Mouse (Mus musculus): ENCODE measurements around the gene Synrg. TPM values are rescaled to one million over a fixed set of nuclear protein-coding genes. Genes with fewer than 3 reads are reported as not detected.

Gene Synrg
- total RNA-seq (2021): 10 to 100 TPM; 32.1 to 41.5 TPM
- long read RNA-seq, experiment 1, transcript Synrg-207 (23 exons, 3,990 nt): major isoform, 8 of 39 reads
- long read RNA-seq, experiment 1, partial matches to known transcripts: 0 of 39 reads
- long read RNA-seq, experiment 1, other reads (novel, unspliced or antisense): 31 of 39 reads
- long read RNA-seq, experiment 2, transcript Synrg-207 (23 exons, 3,990 nt): major isoform, 5 of 29 reads
- long read RNA-seq, experiment 2, partial matches to known transcripts: 4 of 29 reads
- long read RNA-seq, experiment 2, other reads (novel, unspliced or antisense): 20 of 29 reads

DNA sequence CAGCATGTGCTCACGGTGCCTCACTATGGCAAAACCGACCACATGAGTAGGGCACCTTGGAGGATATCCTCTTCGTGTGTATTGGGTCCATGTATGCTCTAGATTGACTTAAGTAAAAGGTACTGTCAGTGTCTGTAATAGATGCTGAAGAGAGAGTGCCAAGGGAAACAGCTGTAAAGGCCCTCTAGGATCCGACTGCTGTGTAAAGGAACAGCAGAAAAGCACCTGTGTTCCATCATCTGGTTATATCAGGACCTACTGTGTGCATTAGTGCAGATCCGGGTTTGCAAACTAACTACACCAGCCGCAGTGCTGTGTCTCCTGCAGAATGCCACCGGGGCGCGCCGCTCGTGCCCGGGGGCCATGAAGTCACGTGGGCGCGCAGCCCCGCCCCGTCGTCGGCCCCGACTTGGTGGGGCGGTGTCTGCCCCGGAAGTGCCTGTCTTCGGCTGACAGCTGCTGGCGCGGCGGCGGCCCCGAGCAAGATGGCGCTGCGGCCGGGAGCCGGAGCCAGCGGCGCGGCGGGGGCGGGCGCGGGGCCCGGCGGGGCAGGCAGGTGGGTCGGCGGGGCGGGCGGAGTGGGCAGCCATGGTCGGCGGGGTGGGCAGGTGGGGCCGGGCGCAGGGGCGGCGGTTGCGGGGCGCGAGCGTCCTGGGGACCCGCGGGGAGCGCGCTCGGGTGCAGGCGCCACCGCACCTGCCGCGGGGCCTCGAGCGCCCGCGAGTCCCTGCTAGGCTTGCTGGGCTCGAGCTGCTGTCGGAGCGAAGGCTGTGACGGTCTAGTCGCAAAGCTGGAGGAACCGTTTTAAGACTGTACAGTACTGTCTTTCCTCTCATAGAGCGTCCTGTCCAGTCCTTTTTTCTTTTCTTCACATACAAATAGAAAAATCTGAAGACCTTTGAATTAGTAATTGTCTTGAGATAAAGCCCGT, at the start of gene Synrg:
Synrg (plus strand) TSS at position 438 of the 931 bp plus-strand sequence.
- peak; percentile 92 for DNase-seq

DNA sequence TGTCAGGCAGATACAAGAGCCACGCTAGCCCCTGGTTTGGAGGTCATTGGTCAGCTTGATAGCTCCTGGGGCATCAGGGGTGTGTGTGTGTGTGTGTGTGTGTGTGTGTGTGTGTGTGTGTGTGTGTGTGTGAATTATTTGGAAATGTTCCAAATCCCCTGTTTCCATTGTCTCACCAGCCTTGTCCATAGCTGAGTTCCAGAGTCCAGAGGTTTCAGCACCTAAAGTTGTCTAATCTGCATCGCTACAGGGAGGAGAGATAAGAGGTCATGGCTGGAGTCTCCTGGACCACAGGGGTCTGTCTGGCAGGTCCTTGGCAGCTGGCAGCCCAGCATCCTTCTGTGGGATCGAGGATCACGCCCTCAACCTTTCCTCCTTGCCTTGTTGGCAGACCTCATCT, 49.7 kb upstream of the Synrg start:
- no peak for DNase-seq

DNA sequence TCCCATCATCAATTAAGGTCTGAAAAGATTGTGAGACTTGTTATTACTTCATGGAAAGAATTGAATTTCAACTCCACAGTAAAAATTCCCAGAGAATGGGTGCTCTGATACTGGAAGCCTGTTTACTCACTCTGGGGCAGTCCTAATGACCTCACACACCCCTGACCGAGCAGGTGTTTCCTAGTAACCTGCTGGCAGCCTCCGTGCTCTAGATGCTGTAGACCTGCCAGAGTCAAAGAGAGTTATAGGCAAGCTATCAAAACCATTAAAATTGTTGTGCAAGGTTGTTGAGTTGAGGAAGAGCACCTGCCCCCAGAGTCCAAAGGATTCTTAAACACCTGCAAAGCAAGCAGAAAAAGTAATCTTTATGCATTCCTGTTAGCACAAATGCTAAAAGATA, 41.6 kb upstream of the Synrg start:
- DNase-seq: no peak

DNA sequence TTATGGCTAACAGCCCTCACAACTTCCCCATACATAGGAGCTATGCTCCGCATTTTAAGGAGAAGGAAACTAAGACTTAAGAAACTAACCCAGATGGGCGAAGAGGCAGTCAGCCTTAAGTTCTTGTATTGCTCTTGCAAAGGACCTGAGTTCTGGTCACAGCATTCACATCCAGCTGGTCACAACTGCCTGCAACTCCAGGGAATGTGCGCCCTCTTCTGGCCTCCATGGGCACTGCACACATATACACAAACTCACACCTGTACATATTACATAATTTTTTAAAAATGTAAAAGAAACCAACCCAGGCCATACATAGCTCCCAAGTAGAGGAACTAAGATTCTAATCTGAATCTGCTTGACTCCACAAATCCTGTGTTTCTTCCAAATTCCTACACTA, 37.1 kb upstream of the Synrg start:
- no peak for DNase-seq

DNA sequence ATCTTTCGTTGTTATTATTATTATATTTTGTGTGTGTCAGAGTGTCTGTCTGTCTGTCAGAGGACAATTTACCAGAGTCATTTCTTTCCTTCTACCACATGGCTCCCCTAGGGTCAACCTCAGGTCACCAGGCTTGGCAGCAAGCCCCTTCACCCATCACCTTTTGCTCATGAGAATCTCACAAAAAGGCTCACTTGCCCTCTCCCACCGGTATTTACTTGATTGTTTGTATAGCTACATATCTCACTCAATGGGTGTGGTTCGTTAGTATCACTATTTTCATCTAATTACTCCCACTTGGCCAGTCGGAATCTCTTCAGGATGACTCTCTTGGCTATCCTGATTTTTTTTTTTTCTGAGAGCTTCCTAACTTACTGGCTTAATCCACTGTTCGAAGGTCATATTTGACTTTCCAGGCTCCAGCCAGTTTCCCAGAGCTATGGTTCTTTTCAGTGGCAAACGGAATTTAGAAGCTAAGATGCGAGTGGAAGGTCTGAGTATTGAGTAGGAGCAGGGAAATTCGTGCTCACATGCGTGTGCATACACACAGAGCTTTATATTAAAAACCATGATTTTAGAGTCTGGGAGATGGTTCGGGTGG, 31.6 kb upstream of the Synrg start:
- no peak for DNase-seq

DNA sequence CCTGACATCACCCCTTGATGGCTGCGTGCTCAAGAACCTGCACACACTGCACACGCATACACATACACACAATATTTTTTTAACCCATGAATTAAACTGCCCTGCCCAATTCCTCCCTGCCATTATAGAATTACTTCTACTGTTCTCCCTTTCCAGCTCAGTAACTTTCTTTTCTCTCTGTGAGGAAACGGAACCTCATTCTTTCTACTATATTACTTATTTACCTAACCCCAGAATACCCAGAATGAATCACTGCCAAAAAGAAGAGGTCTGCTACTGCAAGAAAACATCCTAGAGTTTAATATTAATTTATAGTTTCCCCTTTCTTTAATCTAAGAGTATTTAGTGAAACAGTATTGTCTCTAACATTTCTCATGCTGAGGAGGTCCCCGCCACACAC, 30.9 kb upstream of the Synrg start:
- DNase-seq: no peak

DNA sequence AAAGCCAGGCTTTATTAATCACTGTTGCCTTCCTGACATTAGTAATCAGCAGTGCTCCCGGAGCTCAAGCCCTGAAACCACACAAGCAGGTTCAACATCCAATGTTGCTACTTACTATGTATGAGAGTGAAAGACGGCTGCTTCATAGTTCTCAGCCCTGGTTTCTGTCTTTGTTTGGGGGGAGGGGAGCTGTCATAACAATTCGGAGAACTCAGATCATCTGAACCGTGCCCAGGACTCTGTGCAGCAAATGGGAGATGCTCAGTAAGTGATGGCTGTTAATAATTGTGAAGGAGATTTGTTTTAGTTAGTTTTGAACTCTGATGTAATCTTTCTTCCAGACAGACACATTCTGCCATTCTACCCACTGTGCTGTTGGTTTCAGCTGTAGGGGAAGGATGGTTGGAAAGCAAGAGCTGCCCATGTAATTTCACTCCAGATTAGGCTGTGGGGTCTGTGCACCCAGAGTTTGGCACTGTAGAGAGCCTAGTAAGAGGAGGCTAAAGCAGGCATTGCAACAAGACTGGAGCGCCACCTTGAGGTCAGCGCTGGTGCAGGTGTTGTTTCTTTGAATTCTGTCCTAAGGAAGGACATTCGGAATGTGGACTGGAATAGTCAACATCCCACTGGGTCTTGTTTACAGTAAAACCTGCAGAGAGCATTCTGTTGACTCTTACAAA, 28.1 kb upstream of the Synrg start:
- DNase-seq: peak; percentile 78

DNA sequence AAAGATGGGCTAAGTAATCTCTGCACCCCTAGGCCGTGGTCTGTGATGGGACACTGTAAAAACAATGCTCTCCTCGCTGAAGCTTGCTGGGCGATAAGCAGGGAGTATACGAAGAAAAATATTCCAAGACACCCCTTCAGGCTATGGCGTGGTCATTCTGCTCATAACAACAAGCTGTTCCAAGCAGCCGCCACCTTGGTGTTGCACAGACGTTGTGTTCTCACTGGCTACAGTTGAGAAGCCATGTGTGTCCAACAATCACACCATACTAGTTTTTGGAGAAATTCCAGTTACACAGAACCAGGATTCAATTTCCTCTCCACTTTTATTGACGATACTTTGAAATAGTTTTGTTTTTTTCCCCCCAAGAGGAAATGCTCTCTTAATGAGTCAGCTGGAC, 25.7 kb upstream of the Synrg start:
- DNase-seq: no peak

DNA sequence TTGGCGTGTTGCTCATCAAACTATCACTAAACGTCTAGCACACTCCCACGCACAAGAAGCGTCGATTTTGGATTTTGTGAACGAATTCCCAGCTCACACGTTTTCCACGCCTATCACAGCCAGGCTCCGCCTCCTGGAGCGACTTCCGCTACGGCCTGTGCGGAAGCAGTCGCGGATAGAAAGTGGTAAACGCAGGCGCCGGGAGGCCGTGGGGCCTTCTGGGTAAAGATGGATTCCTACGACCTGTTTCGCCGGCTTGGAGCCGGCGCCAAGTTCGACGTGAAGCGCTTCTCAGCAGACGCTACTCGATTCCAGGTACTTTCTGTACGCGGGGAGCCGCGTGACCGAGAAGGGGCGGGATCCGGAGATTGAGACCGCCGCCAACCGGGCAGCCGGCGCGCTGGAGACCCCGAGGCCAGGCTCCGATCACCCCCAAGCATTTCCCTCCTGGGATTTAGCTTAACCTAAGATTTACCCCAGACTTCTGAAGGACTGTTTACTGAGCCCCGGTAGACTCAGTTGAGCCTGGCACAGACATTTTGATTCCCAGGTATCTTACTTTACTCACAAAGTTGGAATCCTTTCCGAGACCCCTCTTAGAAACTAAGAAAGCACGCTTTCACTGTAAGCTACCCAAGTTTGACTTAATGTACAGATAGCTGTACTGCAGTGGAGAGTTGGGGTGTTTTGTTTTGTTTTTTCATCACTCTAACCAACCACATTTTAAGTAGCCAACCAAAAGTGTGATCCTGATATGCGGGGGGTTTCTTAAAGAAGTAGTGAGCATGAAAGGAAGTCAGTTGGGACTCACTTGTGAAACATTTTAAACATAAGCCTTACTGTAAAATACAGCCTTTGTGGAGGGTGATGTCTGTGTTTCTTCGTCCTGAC, 22.0 kb upstream of the Synrg start, which contains the start of gene Ddx52:
Ddx52 (plus strand) TSS at position 113 of the 891 bp plus-strand sequence.
- peak; percentile 85 for DNase-seq

DNA sequence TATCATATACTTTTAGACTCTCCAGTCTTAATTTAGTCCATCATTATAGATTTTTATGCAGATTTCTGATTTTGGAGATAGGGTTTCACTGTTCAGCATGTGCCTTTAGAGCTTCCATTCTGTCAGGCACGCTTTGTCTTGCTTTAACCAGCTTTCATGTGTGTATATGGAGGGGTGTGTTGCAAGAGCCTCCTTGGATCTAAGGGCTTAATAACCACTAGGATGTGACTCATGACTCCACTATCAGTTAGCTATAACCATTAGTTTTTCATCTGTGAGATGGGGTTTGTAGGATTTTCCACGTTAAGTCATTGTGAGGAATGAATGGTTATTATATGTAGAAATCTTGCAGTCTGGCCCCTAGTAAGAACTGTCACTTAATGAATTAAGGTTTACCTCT, 7.4 kb upstream of the Synrg start:
- no peak for DNase-seq

DNA sequence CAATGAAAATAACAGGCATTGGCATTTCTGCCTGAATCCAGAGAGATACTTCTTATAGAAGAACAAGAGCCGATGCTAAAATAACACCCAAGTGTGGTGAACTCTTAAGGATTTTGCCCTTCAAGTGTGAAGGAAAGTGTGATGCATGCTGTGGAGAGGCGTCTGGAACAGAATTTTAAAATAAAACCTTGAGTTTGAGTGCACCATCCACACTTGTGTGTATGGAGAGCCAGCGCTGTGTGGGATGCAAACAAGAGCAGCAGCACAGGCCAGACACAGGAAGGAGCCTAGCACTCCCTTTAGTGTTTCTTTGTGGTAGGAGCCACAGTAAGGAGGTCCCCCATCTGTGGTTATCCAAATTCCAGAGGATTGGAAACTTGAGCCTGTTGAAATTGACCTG, 2.2 kb upstream of the Synrg start:
- DNase-seq: no peak

DNA sequence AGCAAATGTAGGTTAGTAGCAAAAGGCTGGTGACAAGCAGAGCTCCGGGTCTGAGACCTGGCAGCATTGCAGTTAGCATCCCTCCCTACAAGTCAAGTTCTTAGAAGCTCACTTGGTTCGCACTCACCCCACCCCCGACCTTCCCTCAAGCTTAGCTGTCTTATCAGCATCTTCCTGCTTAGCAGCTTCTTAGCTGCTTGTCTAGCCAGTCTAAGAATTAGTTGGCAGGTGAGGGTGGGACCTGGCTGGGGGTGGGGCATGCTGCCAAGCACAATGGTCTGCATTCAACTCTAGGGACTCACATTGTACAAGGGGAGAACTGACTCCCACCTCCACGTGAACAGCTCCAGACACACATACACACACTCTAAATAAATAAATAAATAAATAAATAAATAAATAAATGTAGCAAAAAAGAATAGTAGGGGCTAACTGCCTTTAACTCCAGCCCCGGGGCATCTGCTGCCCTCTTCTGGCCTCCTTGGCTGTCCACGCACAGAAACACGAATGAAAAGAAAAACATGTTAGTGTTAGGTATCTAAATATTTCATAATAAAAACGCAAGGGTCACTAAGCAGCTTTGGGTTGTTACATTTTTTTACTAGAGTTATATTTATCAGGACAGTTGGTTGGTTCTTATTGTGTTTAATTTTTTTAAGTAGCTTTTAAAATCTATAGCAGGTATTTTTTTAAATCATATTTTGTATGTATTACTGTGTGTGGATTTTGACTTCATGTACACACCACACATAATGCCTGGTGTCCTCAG, 3.4 kb downstream of the Synrg start:
- DNase-seq: peak; percentile 8

DNA sequence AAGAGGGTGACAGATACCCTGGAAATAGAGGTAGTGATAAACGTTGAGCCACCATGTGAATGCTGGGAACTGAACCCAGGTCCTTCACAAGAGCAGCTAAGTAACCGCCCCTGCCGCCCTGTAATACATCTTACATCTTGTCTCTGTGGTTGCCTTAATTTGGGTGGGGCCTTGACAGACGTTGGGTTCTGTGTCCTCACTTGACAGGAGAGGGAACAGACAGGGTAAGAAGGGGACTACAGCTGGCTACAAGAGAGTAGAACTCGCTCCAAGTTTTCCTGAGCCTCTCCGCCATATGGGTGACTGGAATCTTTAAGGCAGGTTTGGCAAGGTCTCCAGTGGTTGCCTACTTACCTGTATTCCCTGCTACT, 4.0 kb downstream of the Synrg start:
- DNase-seq: no peak

DNA sequence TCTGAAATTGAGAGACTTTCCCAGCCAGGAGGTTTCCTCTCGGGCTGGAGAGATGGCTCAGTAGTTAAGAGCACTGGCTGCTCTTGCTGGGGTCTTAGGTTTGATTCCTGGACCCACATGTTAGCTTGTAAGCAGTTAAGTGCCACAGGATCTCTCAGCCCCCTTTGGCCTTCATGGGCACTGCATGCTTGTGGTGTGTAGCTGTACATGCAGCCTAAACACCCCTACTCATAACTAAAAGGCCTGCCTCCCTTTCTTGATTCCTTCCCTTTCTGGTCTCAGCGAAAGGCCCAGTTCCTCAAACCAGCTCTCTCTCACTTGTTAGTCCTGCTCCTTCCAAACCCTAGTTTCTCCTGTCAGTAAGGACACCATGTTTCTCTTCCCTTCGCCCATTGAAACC, 4.8 kb downstream of the Synrg start:
- DNase-seq: no peak

DNA sequence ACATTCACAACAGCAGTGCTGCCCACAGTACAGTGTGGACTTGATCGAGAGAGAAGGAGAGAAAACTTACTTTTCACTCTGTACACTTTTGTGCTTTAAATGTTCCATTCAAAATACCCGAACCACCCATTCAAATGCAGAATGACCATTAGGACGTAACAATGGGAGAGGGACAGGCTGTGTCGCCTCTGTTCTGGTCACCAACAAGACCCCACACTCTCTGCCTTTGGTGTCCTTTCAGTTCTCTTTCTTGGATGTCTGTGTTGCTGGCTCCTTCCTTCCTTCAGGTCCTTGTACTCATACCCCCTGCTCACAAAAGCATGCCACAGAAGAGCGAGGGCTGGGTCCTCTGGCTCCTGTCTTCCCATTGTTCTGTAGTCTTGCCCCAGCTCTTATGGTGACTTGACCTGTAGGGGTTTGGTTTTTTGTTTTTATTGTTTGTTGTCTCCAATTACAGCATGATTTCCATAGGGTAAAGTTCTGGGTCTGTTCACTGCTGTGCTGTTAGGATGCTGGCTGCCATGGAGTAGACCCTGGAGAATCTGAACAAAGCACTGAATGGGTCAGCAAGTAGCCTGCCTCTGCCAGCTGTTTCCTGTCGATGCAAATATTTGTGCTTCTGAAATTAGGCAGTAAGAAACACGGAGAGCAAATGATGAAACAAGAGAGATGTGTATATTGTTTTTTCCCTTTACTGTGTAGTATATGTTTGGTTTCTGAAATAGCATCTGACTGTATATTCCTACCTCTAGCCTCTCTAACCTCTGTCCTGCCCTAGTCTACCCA, 10.5 kb downstream of the Synrg start:
- DNase-seq: no peak

DNA sequence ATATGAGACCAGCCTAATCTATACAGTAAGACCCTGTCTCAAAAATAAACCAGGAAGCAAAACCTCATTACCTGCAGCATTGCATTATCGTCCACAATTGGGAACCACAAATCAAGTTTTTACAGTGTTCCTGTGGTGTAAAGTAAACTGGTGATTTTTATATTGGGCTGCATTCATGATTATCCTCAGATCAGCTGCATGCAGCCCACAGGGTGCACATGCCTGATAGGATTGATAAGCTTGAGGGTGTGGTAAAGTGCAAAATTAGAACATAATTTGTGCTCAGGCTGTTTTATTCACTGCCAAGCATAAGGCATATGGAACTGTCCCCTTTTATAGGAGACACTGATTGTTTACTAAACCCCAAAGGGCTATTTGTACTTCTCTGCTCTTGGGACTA, 11.3 kb downstream of the Synrg start:
- no peak for DNase-seq

DNA sequence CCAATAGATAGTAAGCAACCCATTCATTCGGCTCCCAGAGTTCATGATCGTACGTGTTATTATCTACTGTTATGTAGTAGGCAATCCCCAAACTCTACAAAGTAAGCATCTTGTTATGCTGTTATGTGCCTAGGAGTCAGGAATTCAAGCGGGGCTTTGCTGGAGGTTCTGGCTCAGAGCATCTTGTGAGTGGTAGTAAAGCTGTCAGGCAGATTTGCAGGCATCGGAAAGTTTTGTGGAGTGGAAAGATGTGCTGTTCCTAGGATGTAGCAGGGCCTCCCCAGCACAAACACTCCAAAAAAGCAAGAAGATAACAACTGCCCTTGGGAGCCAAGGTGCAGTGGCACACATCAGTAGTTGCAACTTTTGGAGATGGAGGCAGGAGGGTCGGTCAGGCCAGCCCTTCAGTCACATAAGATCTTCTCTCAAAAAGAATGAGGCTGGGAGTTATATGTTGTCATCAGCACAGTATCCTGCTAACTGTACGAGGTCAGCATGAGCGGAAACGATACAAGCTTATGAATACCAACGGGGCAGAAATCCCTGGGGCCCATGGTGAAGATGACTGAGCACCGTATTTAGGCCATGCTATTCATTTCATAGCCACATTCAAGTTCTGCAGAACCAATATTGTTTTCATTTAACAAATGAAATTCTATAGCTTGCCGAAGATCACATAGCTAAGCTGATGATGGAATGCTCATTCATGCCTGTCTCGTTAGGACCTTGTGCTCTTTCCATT, 12.2 kb downstream of the Synrg start:
- no peak for DNase-seq

DNA sequence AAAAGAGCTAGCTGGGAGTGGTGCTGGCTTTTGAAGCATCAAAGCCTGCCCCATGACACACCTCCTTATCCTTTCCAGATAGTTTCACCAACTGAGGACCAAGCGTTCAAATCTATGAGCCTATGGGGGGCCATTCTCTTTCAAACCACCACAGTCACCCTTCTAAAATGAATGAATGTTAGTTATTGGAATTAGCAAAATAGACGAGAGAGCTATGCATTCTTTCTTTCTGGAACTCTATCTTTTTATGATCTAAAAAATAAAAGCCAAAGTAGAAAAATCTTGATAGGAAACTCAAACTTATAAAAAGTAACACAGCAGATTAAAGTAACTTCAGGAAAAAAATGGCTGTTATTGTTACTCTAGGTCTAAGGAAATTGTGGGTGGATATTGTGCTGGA, 13.6 kb downstream of the Synrg start:
- DNase-seq: no peak

DNA sequence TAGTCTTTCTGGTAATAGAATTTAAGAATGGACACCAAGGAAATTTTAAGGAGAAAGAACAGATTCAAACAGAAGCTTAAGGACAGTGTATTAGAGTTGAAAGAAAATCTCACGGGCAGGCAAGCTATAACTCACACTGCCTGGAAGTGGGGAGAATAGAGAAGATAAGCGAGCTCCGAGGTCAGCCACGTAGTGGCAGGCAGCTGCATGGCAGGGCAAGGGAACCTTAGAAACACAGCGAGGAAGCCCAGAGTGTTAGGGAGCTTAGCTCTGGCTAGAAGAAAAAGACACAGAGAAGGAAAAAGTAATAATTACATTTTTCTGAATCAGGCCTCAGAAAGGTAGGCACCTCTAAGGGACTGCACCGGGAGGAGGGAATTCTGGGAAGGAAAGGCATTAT, 15.8 kb downstream of the Synrg start:
- no peak for DNase-seq
